Mouse (Mus musculus): ENCODE results near the gene Gng4. TPM values are rescaled to one million over a fixed set of nuclear protein-coding genes. Genes with fewer than 3 reads are reported as not detected.

Gene Gng4
- polyA plus RNA-seq, 1 experiment: not detected

- Histone ChIP-seq H3K4me3 (ENCODE audit: insufficient read depth, low read depth, low read length) (no peak overlapping the region), H3K4me1 (ENCODE audit: control insufficient read depth, insufficient read depth, insufficient read length, low read length) (no peaks in the 10 kb centered on the region), H3K27ac (replicated peaks; ENCODE audit: low read depth, low read length) (no peak overlapping the region)
These were observed 73.3 kb downstream of the Gng4 start for GRCm38 (mm10) chr13:13857190-13857589.

- no peaks in the 10 kb centered on the region for H3K4me1 ChIP-seq (ENCODE audit: control insufficient read depth, insufficient read depth, insufficient read length, low read length)
- H3K4me3 ChIP-seq (ENCODE audit: insufficient read depth, low read depth, low read length): no peak overlapping the region
- no peak overlapping the region for H3K27ac ChIP-seq (replicated peaks; ENCODE audit: low read depth, low read length)
These were observed 78.5 kb downstream of the Gng4 start for GRCm38 (mm10) chr13:13862346-13862745.

- Histone ChIP-seq H3K27ac (replicated peaks; ENCODE audit: low read depth, low read length) (no peak overlapping the region), H3K4me3 (ENCODE audit: insufficient read depth, low read depth, low read length) (no peak overlapping the region), H3K4me1 (ENCODE audit: control insufficient read depth, insufficient read depth, insufficient read length, low read length) (no peaks in the 10 kb centered on the region)
These were observed 79.1 kb downstream of the Gng4 start for GRCm38 (mm10) chr13:13862941-13863340.

GRCm38 (mm10) chr13:13866339-13866738, 82.5 kb downstream of the Gng4 start:
- H3K4me1 ChIP-seq (ENCODE audit: control insufficient read depth, insufficient read depth, insufficient read length, low read length): no peaks in the 10 kb centered on the region
- no peak overlapping the region for H3K27ac ChIP-seq (replicated peaks; ENCODE audit: low read depth, low read length)
- H3K4me3 ChIP-seq (ENCODE audit: insufficient read depth, low read depth, low read length): no peak overlapping the region

- H3K4me3 ChIP-seq (ENCODE audit: insufficient read depth, low read depth, low read length): no peak overlapping the region
- no peaks in the 10 kb centered on the region for H3K4me1 ChIP-seq (ENCODE audit: control insufficient read depth, insufficient read depth, insufficient read length, low read length)
- H3K27ac ChIP-seq (replicated peaks; ENCODE audit: low read depth, low read length): no peak overlapping the region
These were observed 83.4 kb downstream of the Gng4 start for GRCm38 (mm10) chr13:13867078-13867759.

GRCm38 (mm10) chr13:13867922-13868321, 84.1 kb downstream of the Gng4 start:
- Histone ChIP-seq H3K27ac (replicated peaks; ENCODE audit: low read depth, low read length) (no peak overlapping the region), H3K4me1 (ENCODE audit: control insufficient read depth, insufficient read depth, insufficient read length, low read length) (no peaks in the 10 kb centered on the region), H3K4me3 (ENCODE audit: insufficient read depth, low read depth, low read length) (no peak overlapping the region)

Other genes starting within 250 kb of the Gng4 start
- gene Lyst, start 193.7 kb upstream of the Gng4 start, polyA plus RNA-seq (2012; ENCODE audit: insufficient read depth, insufficient read length, missing spikeins): 11.9 and 21.4 TPM in 2 replicates
- 7.1 and 8.2 TPM in 2 replicates for gene B3galnt2, start 170.4 kb downstream of the Gng4 start, polyA plus RNA-seq (2012; ENCODE audit: insufficient read depth, insufficient read length, missing spikeins)